Mouse (Mus musculus): ENCODE results near the gene Ppp1r12b.

The Ppp1r12b gene

GRCm38 (mm10) chr1:134725276-134725675 is 230.5 kb downstream of the Ppp1r12b start:
- in situ Hi-C loops (cut with MboI, MseI) = no loop called here

- in situ Hi-C loops (cut with MboI, MseI) = no loop called here
These were observed 232.9 kb downstream of the Ppp1r12b start for GRCm38 (mm10) chr1:134722891-134723290.

- in situ Hi-C loops (cut with MboI, MseI) = no loop called here
These were observed 234.3 kb downstream of the Ppp1r12b start for GRCm38 (mm10) chr1:134721486-134721885.

- in situ Hi-C loops (cut with MboI, MseI) = no loop called here
These were observed 235.9 kb downstream of the Ppp1r12b start for GRCm38 (mm10) chr1:134719718-134720304.

GRCm38 (mm10) chr1:134715092-134715491 is 240.7 kb downstream of the Ppp1r12b start:
- in situ Hi-C loops (cut with MboI, MseI) = no loop called here

- in situ Hi-C loops (cut with MboI, MseI) = no loop called here
These were observed 241.6 kb downstream of the Ppp1r12b start for GRCm38 (mm10) chr1:134714166-134714565.

GRCm38 (mm10) chr1:134713421-134713969 is 242.2 kb downstream of the Ppp1r12b start:
- in situ Hi-C loops (cut with MboI, MseI) = no loop called here

GRCm38 (mm10) chr1:134712781-134713299 is 242.9 kb downstream of the Ppp1r12b start:
- in situ Hi-C loops (cut with MboI, MseI) = no loop called here

- in situ Hi-C loops (cut with MboI, MseI) = no loop called here
These were observed 244.1 kb downstream of the Ppp1r12b start for GRCm38 (mm10) chr1:134711653-134712052.

- in situ Hi-C loops (cut with MboI, MseI) = no loop called here
These were observed 244.7 kb downstream of the Ppp1r12b start for GRCm38 (mm10) chr1:134711061-134711460.

GRCm38 (mm10) chr1:134709411-134710306 is 246.1 kb downstream of the Ppp1r12b start:
- in situ Hi-C loops (cut with MboI, MseI) = no loop called here

- in situ Hi-C loops (cut with MboI, MseI) = no loop called here
These were observed 246.8 kb downstream of the Ppp1r12b start for GRCm38 (mm10) chr1:134708801-134709385.

- in situ Hi-C loops (cut with MboI, MseI) = no loop called here
These were observed 247.5 kb downstream of the Ppp1r12b start for GRCm38 (mm10) chr1:134708274-134708673.

GRCm38 (mm10) chr1:134707516-134707915 is 248.2 kb downstream of the Ppp1r12b start:
- in situ Hi-C loops (cut with MboI, MseI) = no loop called here

- in situ Hi-C loops (cut with MboI, MseI) = no loop called here
These were observed 249.2 kb downstream of the Ppp1r12b start for GRCm38 (mm10) chr1:134706549-134706948.
